Mouse (Mus musculus): ENCODE data around the gene Dmc1. TPM values are rescaled to one million over a fixed set of nuclear protein-coding genes. Genes with fewer than 3 reads are reported as not detected.

Dmc1 gene
- polyA plus RNA-seq, 1 experiment from 2014 or later: 1.5 TPM

GRCm38 (mm10) chr15:79519400-79520220 is 85.3 kb downstream of the Dmc1 start:
- peaks cover 38% of the 10 kb centered on the region for H3K27me3 ChIP-seq (ENCODE audit: insufficient read depth, poor library complexity, severe bottlenecking)
- H3K4me3 ChIP-seq: no peak overlapping the region
- H3K27ac ChIP-seq: no peak overlapping the region
- peaks cover 13% of the 10 kb centered on the region for H3K36me3 ChIP-seq
- H3K9me3 ChIP-seq: no peaks in the 10 kb centered on the region
- H3K4me1 ChIP-seq: peaks cover 39% of the 10 kb centered on the region
- DNase-seq (ENCODE audit: low spot score): peak; percentile 88
- 44% methylated on average over 16 of the region's 16 CpGs for WGBS

GRCm38 (mm10) chr15:79518571-79518970 is 86.3 kb downstream of the Dmc1 start:
- Histone ChIP-seq H3K36me3 (peaks cover 8% of the 10 kb centered on the region), H3K27me3 (ENCODE audit: insufficient read depth, poor library complexity, severe bottlenecking) (peaks cover 48% of the 10 kb centered on the region), H3K4me1 (peaks cover 44% of the 10 kb centered on the region), H3K4me3 (no peak overlapping the region), H3K9me3 (no peaks in the 10 kb centered on the region), H3K27ac (no peak overlapping the region)
- no peak for DNase-seq (ENCODE audit: low spot score)
- 76% methylated on average over 3 of the region's 3 CpGs for WGBS

- no peaks in the 10 kb centered on the region for H3K9me3 ChIP-seq
- 68% methylated on average over 4 of the region's 4 CpGs for WGBS
- 0 out of 2 replicates have a peak overlapping the region, but pooled peaks have one; percentile 1 for H3K4me3 ChIP-seq
- no peak for DNase-seq (ENCODE audit: low spot score)
- peaks cover 57% of the 10 kb centered on the region for H3K27me3 ChIP-seq (ENCODE audit: insufficient read depth, poor library complexity, severe bottlenecking)
- peaks cover under 1% of the 10 kb centered on the region for H3K36me3 ChIP-seq
- no peak overlapping the region for H3K27ac ChIP-seq
- H3K4me1 ChIP-seq: peaks cover 44% of the 10 kb centered on the region
Measured at GRCm38 (mm10) chr15:79517710-79518109, 87.2 kb downstream of the Dmc1 start.

- Histone ChIP-seq H3K27ac (peak within 1 kb of the TSS; percentile 86), H3K4me3 (peak within 1 kb of the TSS; percentile 75), H3K27me3 (ENCODE audit: insufficient read depth, poor library complexity, severe bottlenecking) (peaks cover 69% of the 10 kb centered on the region), H3K4me1 (peaks cover 55% of the 10 kb centered on the region), H3K36me3 (no peaks in the 10 kb centered on the region), H3K9me3 (no peaks in the 10 kb centered on the region)
- DNase-seq (ENCODE audit: low spot score): no peak
- under 1% methylated on average over 71 of the region's 71 CpGs for WGBS
Measured at GRCm38 (mm10) chr15:79516171-79517096, 88.5 kb downstream of the Dmc1 start, which contains the start of gene Kdelr3. Kdelr3 (plus strand) TSS chr15:79516411.

- WGBS: 11% methylated on average over 8 of the region's 9 CpGs
- peaks cover 93% of the 10 kb centered on the region for H3K27me3 ChIP-seq (ENCODE audit: insufficient read depth, poor library complexity, severe bottlenecking)
- 0 out of 2 replicates have a peak overlapping the region, but pooled peaks have one; percentile 2 for H3K27ac ChIP-seq
- H3K4me1 ChIP-seq: peaks cover 63% of the 10 kb centered on the region
- no peaks in the 10 kb centered on the region for H3K9me3 ChIP-seq
- H3K4me3 ChIP-seq: no peak overlapping the region
- DNase-seq (ENCODE audit: low spot score): no peak
- no peaks in the 10 kb centered on the region for H3K36me3 ChIP-seq
Measured at GRCm38 (mm10) chr15:79513940-79514339, 91.0 kb downstream of the Dmc1 start.

GRCm38 (mm10) chr15:79511553-79512320 is 93.2 kb downstream of the Dmc1 start:
- Histone ChIP-seq H3K9me3 (no peaks in the 10 kb centered on the region), H3K27me3 (ENCODE audit: insufficient read depth, poor library complexity, severe bottlenecking) (peaks cover 98% of the 10 kb centered on the region), H3K4me1 (peaks cover 51% of the 10 kb centered on the region), H3K27ac (0 out of 2 replicates have a peak overlapping the region, but pooled peaks have one; percentile 2), H3K4me3 (peak overlapping the region; percentile 62), H3K36me3 (no peaks in the 10 kb centered on the region)
- DNase-seq (ENCODE audit: low spot score): peak; percentile 90
- 1% methylated on average over 61 of the region's 61 CpGs for WGBS

Small RNAs within 50 kb of the gene (microRNA-seq; reads per million reads assigned to microRNA genes)
- gene Gm27903: not detected

Other genes with a start within 250 kb of the Dmc1 start
- gene Tmem184b, start 201.5 kb downstream of the Dmc1 start, polyA plus RNA-seq (2016; fragmentation: Nextera tagmentation; extraction: Ambion mirVana): 67.7 and 76.3 TPM in 2 replicates
- gene Csnk1e, start 149.5 kb downstream of the Dmc1 start, polyA plus RNA-seq (2016; fragmentation: Nextera tagmentation; extraction: Ambion mirVana): 87.9 and 102 TPM in 2 replicates
- 0.06 TPM in 1 of 2 replicates, not detected in the other for gene Kcnj4, start 99.9 kb downstream of the Dmc1 start, polyA plus RNA-seq (2016; fragmentation: Nextera tagmentation; extraction: Ambion mirVana)
- gene Kdelr3, start 88.7 kb downstream of the Dmc1 start, polyA plus RNA-seq (2016; fragmentation: Nextera tagmentation; extraction: Ambion mirVana): 29.8 and 40.5 TPM in 2 replicates
- gene Ddx17, start 58.4 kb downstream of the Dmc1 start, polyA plus RNA-seq (2016; fragmentation: Nextera tagmentation; extraction: Ambion mirVana): 33.3 and 37.5 TPM in 2 replicates
- gene Fam227a, start 53.8 kb upstream of the Dmc1 start, polyA plus RNA-seq (2016; fragmentation: Nextera tagmentation; extraction: Ambion mirVana): 0.55 and 1.1 TPM in 2 replicates
- gene Cby1, start 54.1 kb upstream of the Dmc1 start, polyA plus RNA-seq (2016; fragmentation: Nextera tagmentation; extraction: Ambion mirVana): 42.9 and 48.9 TPM in 2 replicates
- gene Tomm22, start 65.8 kb upstream of the Dmc1 start, polyA plus RNA-seq (2016; fragmentation: Nextera tagmentation; extraction: Ambion mirVana): 258 and 286 TPM in 2 replicates
- 18.4 and 21.0 TPM in 2 replicates for gene Josd1, start 82.8 kb upstream of the Dmc1 start, polyA plus RNA-seq (2016; fragmentation: Nextera tagmentation; extraction: Ambion mirVana)
- gene Gtpbp1, start 85.7 kb upstream of the Dmc1 start, polyA plus RNA-seq (2016; fragmentation: Nextera tagmentation; extraction: Ambion mirVana): 38.1 and 38.3 TPM in 2 replicates
- gene Sun2, start 137.4 kb upstream of the Dmc1 start, polyA plus RNA-seq (2016; fragmentation: Nextera tagmentation; extraction: Ambion mirVana): 2.4 and 2.9 TPM in 2 replicates
- 37.3 and 48.0 TPM in 2 replicates for gene Dnal4, start 172.7 kb upstream of the Dmc1 start, polyA plus RNA-seq (2016; fragmentation: Nextera tagmentation; extraction: Ambion mirVana)
- gene Nptxr, start 199.7 kb upstream of the Dmc1 start, polyA plus RNA-seq (2016; fragmentation: Nextera tagmentation; extraction: Ambion mirVana): 1.1 and 1.2 TPM in 2 replicates
- gene Npcd, start 229.1 kb upstream of the Dmc1 start, polyA plus RNA-seq (2016; fragmentation: Nextera tagmentation; extraction: Ambion mirVana): not detected in 2 replicates
- 18.9 and 27.1 TPM in 2 replicates for gene Cbx6, start 229.6 kb upstream of the Dmc1 start, polyA plus RNA-seq (2016; fragmentation: Nextera tagmentation; extraction: Ambion mirVana)